Mouse (Mus musculus) liver, embryonic 15.5 days (tissue): Measurements from ENCODE around the gene Ctsh. TPM values are rescaled to one million over a fixed set of nuclear protein-coding genes. Genes with fewer than 3 reads are reported as not detected.
"Not testable (repeated sequence)": the region's sequence is repeated elsewhere in the genome, so short reads cannot be mapped to it uniquely, and the experiment has no call there.

Source experiments
- ATAC-seq: fragments of 200-750 bp; cut with Nextera tagmentation; 2 replicates; pipeline ENCODE4 v1.8.0; 2017; ENCODE audit warnings: moderate number of reproducible peaks, mild to moderate bottlenecking, moderate library complexity; ENCODE audit not compliant: insufficient read depth
- H3K27ac ChIP-seq: fragments of 300-500 bp; sonication (generic); replicated peaks from 2 replicates; pipeline ENCODE4 v1.5.1; 2015; ENCODE audit warnings: mild to moderate bottlenecking, inconsistent platforms
- H3K27me3 ChIP-seq: fragments of 300-500 bp; sonication (generic); 2 replicates; pipeline ENCODE4 v1.6.1; 2015; ENCODE audit warnings: mild to moderate bottlenecking, inconsistent platforms
- H3K36me3 ChIP-seq: fragments of 300-500 bp; sonication (generic); replicated peaks from 2 replicates; pipeline ENCODE4 v1.6.1; 2015; ENCODE audit warnings: moderate library complexity, mild to moderate bottlenecking, inconsistent platforms
- H3K4me1 ChIP-seq: fragments of 300-500 bp; sonication (generic); replicated peaks from 2 replicates; pipeline ENCODE4 v1.6.1; 2015; ENCODE audit warnings: inconsistent platforms
- H3K4me2 ChIP-seq: fragments of 300-500 bp; sonication (generic); 2 replicates; pipeline ENCODE4 v1.6.1; 2015; ENCODE audit warnings: moderate library complexity, mild to moderate bottlenecking, inconsistent platforms
- H3K4me3 ChIP-seq: fragments of 300-500 bp; sonication (generic); replicated peaks from 2 replicates; pipeline ENCODE4 v1.5.1; 2015; ENCODE audit warnings: mild to moderate bottlenecking, inconsistent platforms
- H3K9ac ChIP-seq: fragments of 300-500 bp; sonication (generic); 2 replicates; pipeline ENCODE4 v1.6.1; 2015; ENCODE audit warnings: moderate library complexity, mild to moderate bottlenecking, inconsistent platforms
- H3K9me3 ChIP-seq: fragments of 300-500 bp; sonication (generic); replicated peaks from 2 replicates; pipeline ENCODE4 v1.6.1; 2016; ENCODE audit warnings: inconsistent platforms
- WGBS: fragments of 180-500 bp; shearing (Covaris S2); methylation state at CpG from one replicate; pipeline ENCODE4 v1.1.7; 2015; ENCODE audit warnings: mixed read lengths; ENCODE audit not compliant: insufficient replicate concordance; 5-methylcytosine and 5-hydroxymethylcytosine counted together
- polyA plus RNA-seq: library from polyadenylated mRNA; unstranded; fragments of >200 nt; fragmentation: Nextera tagmentation; extraction: Ambion mirVana; gene quantifications from 2 replicates; pipeline ENCODE4 v1.2.1, GENCODE M21; 2015

Ctsh gene
- polyA plus RNA-seq, 1 experiment from 2014 or later = 123 TPM

- Histone ChIP-seq H3K4me1 (no peaks in the 10 kb centered on the region; the same call in 1 of the 2 replicates), H3K9ac (no peak overlapping the region), H3K4me2 (no peak overlapping the region), H3K36me3 (no peaks in the 10 kb centered on the region), H3K27me3 (peaks cover 12% of the 10 kb centered on the region), H3K27ac (no peak overlapping the region), H3K4me3 (no peak overlapping the region), H3K9me3 (no peaks in the 10 kb centered on the region)
- WGBS = 52% methylated on average over 2 of the region's 2 CpGs
- no peak for ATAC-seq
Observed at GRCm38 (mm10) chr9:90056716-90057115, 2.8 kb downstream of the Ctsh start.

DNA sequence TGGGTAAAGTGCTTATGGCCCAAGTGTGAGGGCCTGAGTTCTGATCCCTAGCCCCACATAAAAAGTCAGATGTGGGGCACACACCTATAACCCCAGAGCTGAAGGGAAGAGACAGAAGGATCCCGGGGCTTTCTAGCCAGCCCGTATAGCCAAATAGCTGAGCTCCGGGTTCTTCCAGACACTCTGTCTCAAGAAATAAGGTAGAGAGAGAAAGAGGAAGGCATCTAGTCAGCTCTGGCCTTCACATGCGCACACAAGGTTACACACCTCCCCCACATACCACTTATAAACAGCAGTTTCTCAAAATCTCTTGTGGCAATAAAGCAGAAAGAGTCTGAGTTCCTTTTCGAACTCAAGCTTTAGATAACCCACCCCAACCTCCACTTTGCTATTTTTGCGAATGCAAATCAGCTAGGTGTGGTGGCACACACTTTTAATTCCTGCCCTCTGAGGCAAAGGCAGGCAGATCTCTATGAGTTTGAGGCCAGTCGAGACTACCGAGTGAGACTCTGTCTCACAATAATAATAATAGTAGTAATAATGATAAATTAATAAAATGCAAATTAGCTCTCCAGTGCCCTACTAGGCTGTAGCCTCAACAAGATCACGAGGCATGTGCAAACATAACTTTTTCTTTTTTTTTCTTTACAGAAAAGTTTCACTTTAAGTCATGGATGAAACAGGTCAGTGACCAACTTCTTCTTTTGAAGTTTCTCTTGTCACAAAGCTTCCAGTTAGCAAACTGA, 6.0 kb downstream of the Ctsh start:
- 56% methylated on average over 9 of the region's 9 CpGs for WGBS
- Histone ChIP-seq H3K36me3 (0 out of 2 replicates have a peak, but pooled peaks cover 3% of the 10 kb centered on the region), H3K27ac (no peak overlapping the region), H3K4me1 (no peaks in the 10 kb centered on the region; the same call in 1 of the 2 replicates), H3K9me3 (no peaks in the 10 kb centered on the region), H3K4me3 (no peak overlapping the region), H3K4me2 (no peak overlapping the region), H3K27me3 (peaks cover under 1% of the 10 kb centered on the region; the same call in 1 of the 2 replicates), H3K9ac (no peak overlapping the region)
- no peak for ATAC-seq

DNA sequence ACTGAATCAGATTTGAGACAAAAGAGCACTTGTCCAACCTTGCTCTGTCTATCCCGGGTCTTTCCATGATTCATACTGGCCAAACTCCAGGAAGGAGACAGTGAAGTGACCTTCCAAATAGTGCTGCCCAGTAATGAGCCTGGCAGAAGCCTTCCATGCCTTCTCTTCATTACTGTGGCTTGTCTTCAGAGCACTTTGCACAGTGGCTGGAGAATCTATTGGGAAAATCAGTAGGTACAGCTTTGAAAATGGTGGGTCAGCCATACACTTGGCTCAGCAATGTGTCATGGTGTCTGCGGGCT, 6.6 kb downstream of the Ctsh start:
- Histone ChIP-seq H3K27ac (no peak overlapping the region), H3K4me2 (no peak overlapping the region), H3K9ac (no peak overlapping the region), H3K36me3 (0 out of 2 replicates have a peak, but pooled peaks cover 5% of the 10 kb centered on the region), H3K4me1 (no peaks in the 10 kb centered on the region; the same call in 1 of the 2 replicates), H3K27me3 (no peaks in the 10 kb centered on the region), H3K9me3 (no peaks in the 10 kb centered on the region), H3K4me3 (no peak overlapping the region)
- ATAC-seq = no peak
- 68% methylated on average over 2 of the region's 2 CpGs for WGBS

GRCm38 (mm10) chr9:90060932-90061331, 7.0 kb downstream of the Ctsh start:
- H3K9me3 ChIP-seq, H3K27ac ChIP-seq, H3K27me3 ChIP-seq, H3K4me3 ChIP-seq, H3K4me1 ChIP-seq, H3K36me3 ChIP-seq, ATAC-seq, H3K4me2 ChIP-seq, H3K9ac ChIP-seq: not testable (repeated sequence)
- WGBS = 58% methylated on average over 5 of the region's 5 CpGs

DNA sequence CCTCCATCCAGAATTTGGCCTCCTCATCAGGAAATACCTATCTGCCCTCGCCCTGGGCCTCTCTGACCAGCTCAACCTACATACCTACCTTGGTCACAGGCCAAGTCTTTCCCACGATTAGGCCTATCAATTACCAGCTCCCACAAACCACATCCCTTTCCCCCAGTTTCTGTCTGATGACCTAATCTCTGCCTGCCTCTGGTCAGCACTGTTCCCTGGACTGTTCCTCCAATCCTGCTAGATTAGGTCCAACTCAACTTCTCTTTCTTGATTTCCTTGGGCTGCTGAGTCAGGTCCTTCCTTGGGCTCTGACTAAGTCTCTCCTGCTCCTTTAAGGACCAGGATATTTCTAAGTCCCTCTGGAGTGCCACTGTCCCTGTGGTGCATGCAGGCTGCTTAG, 13.4 kb downstream of the Ctsh start:
- Histone ChIP-seq H3K4me3 (no peak overlapping the region), H3K4me1 (no peaks in the 10 kb centered on the region), H3K27ac (no peak overlapping the region), H3K4me2 (no peak overlapping the region), H3K9ac (no peak overlapping the region), H3K27me3 (no peaks in the 10 kb centered on the region), H3K9me3 (no peaks in the 10 kb centered on the region), H3K36me3 (0 out of 2 replicates have a peak, but pooled peaks cover 2% of the 10 kb centered on the region)
- no peak for ATAC-seq
- 32% methylated on average over 2 of the region's 2 CpGs for WGBS

DNA sequence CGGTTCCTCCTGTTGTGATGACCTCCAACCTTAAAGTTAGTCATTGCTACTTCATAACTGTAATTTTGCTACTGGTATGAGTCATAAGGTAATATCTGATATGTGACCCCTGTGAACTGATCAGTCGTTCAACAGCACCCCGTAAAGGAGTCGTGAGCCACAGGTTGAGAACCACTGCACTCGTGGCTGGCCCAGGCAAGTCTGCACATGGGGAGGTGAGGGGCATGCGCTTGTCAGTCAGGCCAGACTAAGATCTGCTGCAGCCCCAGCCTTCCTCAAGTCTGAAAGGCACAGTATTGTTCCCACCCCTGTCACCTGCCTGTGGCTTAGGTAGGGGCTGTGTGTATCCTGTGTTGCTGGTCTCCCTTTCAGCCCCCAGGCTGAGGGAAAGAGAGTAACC, 14.8 kb downstream of the Ctsh start:
- H3K9ac ChIP-seq = no peak overlapping the region
- ATAC-seq = no peak
- no peaks in the 10 kb centered on the region for H3K27me3 ChIP-seq
- 0 out of 2 replicates have a peak, but pooled peaks cover 2% of the 10 kb centered on the region for H3K36me3 ChIP-seq
- 62% methylated on average over 6 of the region's 6 CpGs for WGBS
- H3K4me3 ChIP-seq = no peak overlapping the region
- H3K4me1 ChIP-seq = no peaks in the 10 kb centered on the region
- no peak overlapping the region for H3K27ac ChIP-seq
- no peaks in the 10 kb centered on the region for H3K9me3 ChIP-seq
- no peak overlapping the region for H3K4me2 ChIP-seq

- Histone ChIP-seq H3K9ac (no peak overlapping the region), H3K4me3 (no peak overlapping the region), H3K4me2 (no peak overlapping the region), H3K4me1 (no peaks in the 10 kb centered on the region), H3K27ac (no peak overlapping the region), H3K9me3 (no peaks in the 10 kb centered on the region), H3K27me3 (no peaks in the 10 kb centered on the region), H3K36me3 (0 out of 2 replicates have a peak, but pooled peaks cover 2% of the 10 kb centered on the region)
- ATAC-seq = no peak
- WGBS = 50% methylated on average over 7 of the region's 7 CpGs
Observed at GRCm38 (mm10) chr9:90069485-90069884, 15.5 kb downstream of the Ctsh start.

GRCm38 (mm10) chr9:90070174-90070573, 16.2 kb downstream of the Ctsh start:
- Histone ChIP-seq H3K4me3 (no peak overlapping the region), H3K27ac (no peak overlapping the region), H3K4me1 (no peaks in the 10 kb centered on the region), H3K9ac (no peak overlapping the region), H3K4me2 (no peak overlapping the region), H3K36me3 (0 out of 2 replicates have a peak, but pooled peaks cover 2% of the 10 kb centered on the region), H3K9me3 (no peaks in the 10 kb centered on the region), H3K27me3 (no peaks in the 10 kb centered on the region)
- 60% methylated on average over 7 of the region's 7 CpGs for WGBS
- ATAC-seq = no peak

GRCm38 (mm10) chr9:90075336-90075735, 21.4 kb downstream of the Ctsh start:
- Histone ChIP-seq H3K9ac (no peak overlapping the region), H3K9me3 (no peaks in the 10 kb centered on the region), H3K36me3 (no peaks in the 10 kb centered on the region), H3K4me3 (no peak overlapping the region), H3K27me3 (no peaks in the 10 kb centered on the region), H3K4me2 (no peak overlapping the region), H3K4me1 (no peaks in the 10 kb centered on the region), H3K27ac (no peak overlapping the region)
- 13% methylated on average over 4 of the region's 4 CpGs for WGBS
- no peak for ATAC-seq

- Histone ChIP-seq H3K4me2 (no peak overlapping the region), H3K36me3 (no peaks in the 10 kb centered on the region), H3K27me3 (no peaks in the 10 kb centered on the region), H3K4me3 (no peak overlapping the region), H3K9me3 (no peaks in the 10 kb centered on the region), H3K9ac (no peak overlapping the region), H3K27ac (no peak overlapping the region), H3K4me1 (no peaks in the 10 kb centered on the region)
- 57% methylated on average over 5 of the region's 5 CpGs for WGBS
- ATAC-seq = no peak
Observed at GRCm38 (mm10) chr9:90076131-90076530, 22.2 kb downstream of the Ctsh start.

- H3K4me1 ChIP-seq = no peaks in the 10 kb centered on the region
- H3K36me3 ChIP-seq = no peaks in the 10 kb centered on the region
- H3K4me2 ChIP-seq = no peak overlapping the region
- no peak overlapping the region for H3K9ac ChIP-seq
- H3K4me3 ChIP-seq = no peak overlapping the region
- H3K27me3 ChIP-seq = no peaks in the 10 kb centered on the region
- no peaks in the 10 kb centered on the region for H3K9me3 ChIP-seq
- whole genome bisulfite sequencing = 52% methylated on average over 8 of the region's 8 CpGs
- no peak overlapping the region for H3K27ac ChIP-seq
- no peak for ATAC-seq
Observed at GRCm38 (mm10) chr9:90076849-90077461, 23.0 kb downstream of the Ctsh start.
